Mouse (Mus musculus): ENCODE measurements around the gene Napsa.

Gene Napsa

DNA sequence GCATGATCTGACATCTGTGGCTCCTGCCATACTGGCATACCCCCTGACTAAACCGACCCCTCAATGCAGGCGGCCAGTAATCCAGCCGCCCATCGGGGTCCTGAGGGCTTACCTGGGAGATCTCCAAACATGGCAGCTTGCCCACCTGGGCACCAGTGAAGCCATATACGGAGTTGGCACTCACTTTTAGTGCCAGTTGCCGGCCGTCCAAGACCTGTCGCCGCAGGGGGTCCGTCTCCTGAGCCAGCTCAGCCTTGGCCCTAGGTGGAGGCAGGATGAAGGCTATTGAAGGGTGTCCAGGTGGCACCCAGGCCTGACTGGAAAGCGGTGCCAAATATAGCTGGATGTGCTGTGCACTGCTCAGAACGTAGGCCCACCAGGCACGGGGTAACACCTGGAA, 34.7 kb upstream of the Napsa start:
- DNase-seq (ENCODE audit: extremely low read depth, insufficient read length, low spot score), result no peak

- DNase-seq (ENCODE audit: extremely low read depth, insufficient read length, low spot score), result no peak
These were observed 33.2 kb upstream of the Napsa start for GRCm38 (mm10) chr7:44538756-44539624.

GRCm38 (mm10) chr7:44542555-44542954, 29.6 kb upstream of the Napsa start:
- no peak for DNase-seq (ENCODE audit: extremely low read depth, insufficient read length, low spot score)

DNA sequence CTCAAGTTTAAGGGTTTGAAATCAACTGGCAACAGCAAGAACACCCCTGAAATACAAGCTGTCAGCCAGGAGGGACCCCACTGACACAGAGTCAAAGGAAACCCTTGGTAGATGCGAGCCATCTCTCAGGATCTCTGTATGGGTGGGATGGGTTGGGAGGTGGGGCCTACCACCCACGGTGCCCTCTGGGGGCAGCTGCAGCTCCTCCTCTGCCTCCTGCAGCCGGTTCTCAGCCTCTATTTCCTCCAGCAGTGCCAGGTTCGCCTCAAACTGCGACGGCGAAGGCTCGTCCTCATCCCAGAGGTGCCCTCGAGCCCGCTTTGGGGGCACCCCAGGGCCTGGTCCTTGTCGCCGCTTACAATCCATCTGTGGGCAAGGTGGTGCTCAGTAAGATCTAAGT, 29.1 kb upstream of the Napsa start:
- no peak for DNase-seq (ENCODE audit: extremely low read depth, insufficient read length, low spot score)

- no peak for DNase-seq (ENCODE audit: extremely low read depth, insufficient read length, low spot score)
These were observed 25.9 kb upstream of the Napsa start for GRCm38 (mm10) chr7:44546274-44546673.

GRCm38 (mm10) chr7:44547041-44547440, 25.1 kb upstream of the Napsa start:
- no peak for DNase-seq (ENCODE audit: extremely low read depth, insufficient read length, low spot score)

- no peak for DNase-seq (ENCODE audit: extremely low read depth, insufficient read length, low spot score)
These were observed 24.5 kb upstream of the Napsa start for GRCm38 (mm10) chr7:44547725-44548124.

GRCm38 (mm10) chr7:44548497-44549087, 23.6 kb upstream of the Napsa start, which contains the start of gene Pold1:
Gene Pold1 (minus strand): TSS chr7:44548849.
- peak; percentile 99 for DNase-seq (ENCODE audit: extremely low read depth, insufficient read length, low spot score)

DNA sequence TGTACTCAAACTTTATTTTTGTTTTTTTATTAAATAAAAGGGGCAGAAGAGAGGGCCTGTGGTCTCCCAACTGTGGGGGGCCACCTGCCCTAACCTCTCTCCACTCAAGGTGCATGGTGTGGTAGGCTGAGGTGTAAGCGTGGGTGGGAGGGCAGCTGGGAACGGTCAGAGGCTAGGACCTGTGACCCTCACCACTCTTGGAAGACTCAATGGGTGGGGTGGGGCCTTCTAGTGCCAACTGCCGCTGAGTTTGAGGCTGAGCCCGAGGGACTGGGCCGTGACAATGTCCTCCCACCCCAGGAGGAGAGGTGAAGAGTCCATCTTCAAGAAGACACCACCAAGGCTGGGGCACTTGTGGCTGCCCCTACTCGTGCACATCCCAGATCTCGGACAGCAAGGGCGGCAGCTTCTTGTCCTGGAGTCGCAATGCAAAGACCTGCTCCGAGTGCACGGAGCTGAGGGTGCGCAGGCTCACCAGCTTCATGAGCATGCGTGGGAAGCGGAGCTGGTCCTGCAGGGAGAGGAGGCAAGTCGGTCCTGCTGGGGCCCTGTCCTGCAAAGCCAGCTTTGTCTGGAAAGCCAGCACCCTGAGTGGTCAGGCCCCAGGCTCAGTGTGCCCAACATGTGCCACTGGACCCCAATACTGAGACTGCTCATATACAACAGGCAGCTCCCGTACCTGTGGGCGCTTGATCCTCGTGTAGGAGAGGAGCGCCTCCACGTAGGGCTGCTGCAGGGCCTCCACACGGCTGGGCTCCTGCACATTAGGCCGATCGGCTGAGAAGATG, 22.4 kb upstream of the Napsa start:
- no peak for DNase-seq (ENCODE audit: extremely low read depth, insufficient read length, low spot score)

GRCm38 (mm10) chr7:44550409-44550678, 21.8 kb upstream of the Napsa start:
- DNase-seq (ENCODE audit: extremely low read depth, insufficient read length, low spot score), result no peak

DNA sequence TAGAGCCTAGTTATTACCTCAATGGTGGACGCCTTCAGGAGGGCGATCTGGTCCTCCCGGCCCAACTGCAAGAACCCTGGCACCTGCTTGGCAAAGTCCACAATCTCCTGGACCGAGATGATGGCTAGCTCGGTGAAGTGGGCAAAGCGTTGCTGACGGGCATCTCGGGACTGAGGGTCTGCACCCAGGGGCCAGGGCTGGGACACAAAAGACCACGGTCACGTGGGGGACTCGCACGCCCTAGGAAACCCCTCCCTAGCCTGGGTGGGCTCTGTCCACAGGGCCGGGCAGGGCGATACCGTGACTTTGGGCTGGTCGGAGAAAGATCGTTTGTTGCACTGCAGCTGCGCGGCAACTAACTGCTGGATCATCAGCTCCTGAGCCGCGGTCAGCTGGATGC, 20.9 kb upstream of the Napsa start:
- DNase-seq (ENCODE audit: extremely low read depth, insufficient read length, low spot score), result no peak

GRCm38 (mm10) chr7:44551731-44552130, 20.4 kb upstream of the Napsa start:
- no peak for DNase-seq (ENCODE audit: extremely low read depth, insufficient read length, low spot score)

DNA sequence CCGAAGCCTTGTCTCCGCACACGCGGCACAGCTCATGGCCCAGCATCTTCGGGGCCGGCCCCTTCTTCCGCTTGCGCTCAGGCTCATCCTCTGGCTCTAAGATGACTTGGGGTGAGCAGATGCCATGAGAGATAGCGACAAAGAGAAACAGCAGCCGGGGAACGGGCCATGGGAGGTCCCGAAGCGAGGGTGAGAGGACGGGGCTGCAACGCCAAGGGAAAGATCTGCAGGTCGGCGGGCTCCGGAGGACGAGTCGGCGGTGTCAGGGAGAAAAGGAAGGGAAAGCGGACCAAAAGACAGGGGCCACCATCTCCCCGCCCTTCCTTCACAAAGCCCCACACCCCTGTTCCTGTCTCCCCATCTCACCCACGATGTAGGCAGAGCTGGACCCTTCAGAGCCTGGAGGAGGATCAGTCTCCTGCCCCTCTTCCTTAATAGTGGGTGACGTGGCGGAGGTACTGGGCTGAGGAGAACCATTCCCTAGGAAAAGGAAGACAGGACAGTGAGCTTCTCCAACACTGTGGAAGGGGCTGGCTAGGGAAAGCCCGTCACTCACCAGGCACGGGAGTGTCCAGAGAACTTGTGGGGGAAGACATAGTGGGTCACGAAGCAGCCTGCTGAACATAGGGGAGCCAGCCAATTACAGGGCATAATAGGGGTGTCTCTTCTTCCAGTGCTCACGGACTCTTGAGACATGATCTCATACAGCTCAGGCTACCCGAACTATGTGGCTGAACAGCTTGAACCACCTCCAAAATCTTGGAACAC, 19.9 kb upstream of the Napsa start:
- DNase-seq (ENCODE audit: extremely low read depth, insufficient read length, low spot score), result no peak

- peak; percentile 84 for DNase-seq (ENCODE audit: extremely low read depth, insufficient read length, low spot score)
These were observed 18.9 kb upstream of the Napsa start for GRCm38 (mm10) chr7:44553196-44553764.

- peak; percentile 92 for DNase-seq (ENCODE audit: extremely low read depth, insufficient read length, low spot score)
These were observed 18.4 kb upstream of the Napsa start, which contains the start of gene Nr1h2 for GRCm38 (mm10) chr7:44553826-44554225. Gene Nr1h2 (minus strand): TSS chr7:44553951.

- no peak for DNase-seq (ENCODE audit: extremely low read depth, insufficient read length, low spot score)
These were observed 14.6 kb upstream of the Napsa start for GRCm38 (mm10) chr7:44557629-44558028.

- DNase-seq (ENCODE audit: extremely low read depth, insufficient read length, low spot score), result no peak
These were observed 11.5 kb upstream of the Napsa start for GRCm38 (mm10) chr7:44560435-44561400.

GRCm38 (mm10) chr7:44563284-44563683, 8.9 kb upstream of the Napsa start:
- no peak for DNase-seq (ENCODE audit: extremely low read depth, insufficient read length, low spot score)

- DNase-seq (ENCODE audit: extremely low read depth, insufficient read length, low spot score), result no peak
These were observed 7.7 kb upstream of the Napsa start for GRCm38 (mm10) chr7:44564486-44564885.

All from 3134 (cell line).